Mouse (Mus musculus): ENCODE measurements around the gene Hcrt. TPM values are rescaled to one million over a fixed set of nuclear protein-coding genes. Genes with fewer than 3 reads are reported as not detected.

The Hcrt gene
- polyA plus RNA-seq, 1 experiment: not detected

DNA sequence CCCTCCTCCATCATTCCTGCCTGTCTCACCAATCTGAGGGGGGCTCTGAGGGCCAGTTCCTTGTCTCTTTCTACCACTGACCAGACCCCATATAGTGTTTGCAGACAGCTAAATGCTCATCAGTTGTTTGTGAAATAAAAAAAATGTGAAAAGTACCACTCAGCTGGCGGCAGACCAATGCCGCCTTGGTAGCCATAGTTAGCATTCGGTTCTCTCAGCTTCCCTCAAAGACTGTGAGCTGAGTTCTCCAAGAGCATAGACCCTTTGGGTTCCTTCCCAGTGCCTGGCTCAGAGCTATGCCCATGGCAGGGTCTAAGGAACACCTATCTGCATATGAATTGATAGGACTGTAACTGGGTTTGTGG, 8.1 kb downstream of the Hcrt start:
- H3K4me3 ChIP-seq (ENCODE audit: insufficient read depth, low read depth, low read length): no peak overlapping the region
- H3K27ac ChIP-seq (replicated peaks; ENCODE audit: low read depth, low read length): no peak overlapping the region
- no peaks in the 10 kb centered on the region for H3K4me1 ChIP-seq (ENCODE audit: control insufficient read depth, insufficient read depth, insufficient read length, low read length)

DNA sequence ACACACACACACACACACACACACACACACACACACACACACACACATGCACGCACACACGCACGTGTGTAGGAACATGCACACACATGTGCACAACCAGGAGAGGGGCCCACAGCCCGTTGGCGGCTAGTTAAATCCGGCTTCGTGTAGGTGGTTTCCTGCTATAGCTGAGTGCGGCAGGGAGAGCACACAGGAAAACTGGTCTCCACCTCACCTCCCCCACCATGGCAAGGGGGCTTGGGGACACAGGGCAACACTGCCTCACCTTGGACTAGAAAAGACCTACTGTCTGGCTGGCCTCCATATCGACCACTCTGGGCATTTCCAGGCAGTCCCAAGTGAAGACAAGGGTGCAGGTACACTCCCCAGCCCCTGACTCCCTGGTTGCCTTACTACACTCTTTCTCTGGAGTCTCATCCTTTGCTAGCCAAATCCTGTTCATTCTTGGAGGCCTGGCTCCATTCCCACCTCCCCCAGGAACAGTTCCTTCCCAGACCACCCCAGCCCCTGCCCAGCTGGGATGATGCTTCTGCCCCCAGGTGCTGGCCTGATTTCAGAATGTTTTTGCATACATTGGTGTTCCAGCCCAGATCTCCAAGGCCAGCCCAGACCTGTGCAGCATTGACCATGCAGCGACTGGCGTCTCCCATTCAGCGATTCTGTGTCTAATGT, 8.6 kb downstream of the Hcrt start:
- Histone ChIP-seq H3K4me3 (ENCODE audit: insufficient read depth, low read depth, low read length) (no peak overlapping the region), H3K27ac (replicated peaks; ENCODE audit: low read depth, low read length) (no peak overlapping the region), H3K4me1 (ENCODE audit: control insufficient read depth, insufficient read depth, insufficient read length, low read length) (no peaks in the 10 kb centered on the region)

- no peak overlapping the region for H3K27ac ChIP-seq (replicated peaks; ENCODE audit: low read depth, low read length)
- H3K4me1 ChIP-seq (ENCODE audit: control insufficient read depth, insufficient read depth, insufficient read length, low read length): no peaks in the 10 kb centered on the region
- H3K4me3 ChIP-seq (ENCODE audit: insufficient read depth, low read depth, low read length): no peak overlapping the region
Measured at GRCm38 (mm10) chr11:100752294-100752693, 10.4 kb downstream of the Hcrt start.

- H3K4me3 ChIP-seq (ENCODE audit: insufficient read depth, low read depth, low read length): no peak overlapping the region
- H3K27ac ChIP-seq (replicated peaks; ENCODE audit: low read depth, low read length): no peak overlapping the region
- H3K4me1 ChIP-seq (ENCODE audit: control insufficient read depth, insufficient read depth, insufficient read length, low read length): no peaks in the 10 kb centered on the region
Measured at GRCm38 (mm10) chr11:100750127-100750526, 12.6 kb downstream of the Hcrt start.

DNA sequence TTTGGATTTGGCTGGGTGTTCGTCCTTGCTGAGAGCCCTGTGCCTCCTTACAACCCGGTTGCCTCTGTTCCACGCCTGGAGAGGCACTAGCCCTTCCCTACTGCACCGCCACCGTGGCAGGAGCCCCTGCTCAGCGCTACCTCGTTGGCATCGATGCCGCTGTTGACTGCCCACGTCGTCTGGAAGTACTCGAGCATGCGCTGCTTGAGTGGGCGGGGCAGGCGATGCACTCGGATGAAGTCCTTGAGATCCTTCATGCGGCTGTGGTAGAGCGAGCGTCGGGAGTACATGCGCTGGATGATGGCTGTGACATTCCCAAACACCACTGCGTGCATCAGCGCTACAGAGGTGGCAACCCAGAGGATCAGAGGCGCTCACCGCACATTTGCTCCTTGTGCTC, 13.3 kb downstream of the Hcrt start:
- H3K4me3 ChIP-seq (ENCODE audit: insufficient read depth, low read depth, low read length): no peak overlapping the region
- H3K27ac ChIP-seq (replicated peaks; ENCODE audit: low read depth, low read length): no peak overlapping the region

DNA sequence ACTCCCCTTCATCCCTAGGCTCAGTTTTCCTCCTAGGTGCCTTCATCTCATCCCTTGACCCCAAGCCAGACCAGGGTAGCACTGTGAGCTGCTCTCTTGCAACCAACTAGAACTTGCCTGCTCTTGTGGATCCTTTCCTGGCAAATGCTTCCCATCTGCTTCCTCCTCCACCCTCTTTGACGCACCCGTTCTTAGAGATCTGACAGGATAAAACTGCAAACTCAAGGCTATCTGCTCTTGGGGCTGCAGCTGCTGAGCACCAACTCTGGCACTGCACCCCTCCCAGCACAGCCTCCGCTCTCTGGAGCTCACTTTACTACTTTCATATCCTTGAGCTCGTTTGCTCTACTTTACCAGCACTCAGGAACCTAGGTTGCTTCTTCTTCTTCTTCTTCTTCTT, 14.1 kb downstream of the Hcrt start:
- Histone ChIP-seq H3K4me3 (ENCODE audit: insufficient read depth, low read depth, low read length) (no peak overlapping the region), H3K27ac (replicated peaks; ENCODE audit: low read depth, low read length) (no peak overlapping the region), H3K4me1 (ENCODE audit: control insufficient read depth, insufficient read depth, insufficient read length, low read length) (no peaks in the 10 kb centered on the region)

More for the DNA sequence above, 13.3 kb downstream of the Hcrt start:
- no peaks in the 10 kb centered on the region for H3K4me1 ChIP-seq (ENCODE audit: control insufficient read depth, insufficient read depth, insufficient read length, low read length)

- H3K4me1 ChIP-seq (ENCODE audit: control insufficient read depth, insufficient read depth, insufficient read length, low read length): no peaks in the 10 kb centered on the region
- H3K27ac ChIP-seq (replicated peaks; ENCODE audit: low read depth, low read length): no peak overlapping the region
- no peak overlapping the region for H3K4me3 ChIP-seq (ENCODE audit: insufficient read depth, low read depth, low read length)
Measured at GRCm38 (mm10) chr11:100747114-100747513, 15.6 kb downstream of the Hcrt start.

- peaks cover 3% of the 10 kb centered on the region; the same call in 1 of the 2 replicates for H3K4me1 ChIP-seq (ENCODE audit: control insufficient read depth, insufficient read depth, insufficient read length, low read length)
- H3K27ac ChIP-seq (replicated peaks; ENCODE audit: low read depth, low read length): no peak overlapping the region
- H3K4me3 ChIP-seq (ENCODE audit: insufficient read depth, low read depth, low read length): no peak overlapping the region
Measured at GRCm38 (mm10) chr11:100746546-100746945, 16.2 kb downstream of the Hcrt start.

DNA sequence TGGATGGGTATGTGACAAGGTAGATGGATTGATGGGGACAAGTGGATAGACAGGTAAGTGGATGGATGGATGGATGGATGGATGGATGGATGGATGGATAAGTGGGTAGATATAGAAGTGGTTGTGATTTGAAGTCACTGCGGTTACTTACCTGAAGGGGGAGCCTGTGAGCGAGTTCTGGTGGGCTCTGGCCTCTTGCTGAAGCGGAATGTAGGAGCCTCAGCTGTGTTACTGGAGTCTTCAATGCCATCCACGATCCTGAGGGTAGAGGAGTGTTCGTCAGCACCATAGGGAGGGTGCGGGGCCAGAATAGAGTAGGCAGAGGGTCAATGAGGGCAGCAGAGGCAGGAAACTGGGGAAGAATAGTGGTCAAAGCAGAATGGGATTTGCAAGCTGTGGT, 17.6 kb downstream of the Hcrt start:
- Histone ChIP-seq H3K27ac (replicated peaks; ENCODE audit: low read depth, low read length) (no peak overlapping the region), H3K4me3 (ENCODE audit: insufficient read depth, low read depth, low read length) (no peak overlapping the region), H3K4me1 (ENCODE audit: control insufficient read depth, insufficient read depth, insufficient read length, low read length) (peaks cover 7% of the 10 kb centered on the region; the same call in 1 of the 2 replicates)

DNA sequence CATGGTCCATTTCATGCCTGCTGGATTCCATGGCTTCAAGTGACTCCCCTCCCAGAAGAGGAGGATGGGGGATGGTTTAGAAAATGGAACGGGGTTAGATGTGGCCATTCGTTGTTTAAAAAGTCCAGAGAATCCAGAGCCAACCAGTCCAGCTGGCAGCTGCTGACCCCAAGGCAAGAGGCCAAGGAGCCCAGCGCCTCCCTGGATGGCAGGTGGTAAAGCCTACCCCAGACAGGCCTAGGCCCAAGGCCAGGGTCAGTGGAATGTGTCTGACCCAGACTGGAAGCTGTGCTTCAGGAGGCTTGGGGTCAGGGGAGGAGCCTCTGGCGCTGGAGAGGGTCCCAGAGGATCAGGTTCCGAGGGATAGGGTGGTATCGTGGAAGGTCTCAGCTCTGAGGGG, 21.4 kb downstream of the Hcrt start:
- H3K4me3 ChIP-seq (ENCODE audit: insufficient read depth, low read depth, low read length): no peak overlapping the region
- no peak overlapping the region for H3K27ac ChIP-seq (replicated peaks; ENCODE audit: low read depth, low read length)
- H3K4me1 ChIP-seq (ENCODE audit: control insufficient read depth, insufficient read depth, insufficient read length, low read length): peaks cover 13% of the 10 kb centered on the region

DNA sequence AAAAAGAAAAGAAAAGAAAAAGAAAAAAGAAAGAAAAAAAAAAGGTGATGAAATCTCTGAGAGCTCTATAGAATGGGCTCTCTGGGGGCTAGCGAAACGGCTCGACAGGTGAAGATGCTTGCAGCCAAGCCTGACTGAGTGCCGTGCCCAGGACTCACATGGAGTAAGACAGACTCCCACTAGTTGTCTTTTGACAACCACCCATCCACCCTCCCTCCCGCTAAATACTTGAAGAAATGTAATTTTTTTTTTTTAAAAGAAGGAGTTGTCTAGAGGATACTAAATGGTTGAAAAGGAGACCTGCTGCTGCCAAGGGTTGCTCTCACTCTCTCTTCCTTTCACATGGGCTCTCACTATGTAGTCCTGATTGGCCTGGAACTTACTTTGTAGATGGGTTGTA, 24.0 kb downstream of the Hcrt start:
- Histone ChIP-seq H3K4me1 (ENCODE audit: control insufficient read depth, insufficient read depth, insufficient read length, low read length) (peaks cover 26% of the 10 kb centered on the region), H3K4me3 (ENCODE audit: insufficient read depth, low read depth, low read length) (no peak overlapping the region), H3K27ac (replicated peaks; ENCODE audit: low read depth, low read length) (no peak overlapping the region)

DNA sequence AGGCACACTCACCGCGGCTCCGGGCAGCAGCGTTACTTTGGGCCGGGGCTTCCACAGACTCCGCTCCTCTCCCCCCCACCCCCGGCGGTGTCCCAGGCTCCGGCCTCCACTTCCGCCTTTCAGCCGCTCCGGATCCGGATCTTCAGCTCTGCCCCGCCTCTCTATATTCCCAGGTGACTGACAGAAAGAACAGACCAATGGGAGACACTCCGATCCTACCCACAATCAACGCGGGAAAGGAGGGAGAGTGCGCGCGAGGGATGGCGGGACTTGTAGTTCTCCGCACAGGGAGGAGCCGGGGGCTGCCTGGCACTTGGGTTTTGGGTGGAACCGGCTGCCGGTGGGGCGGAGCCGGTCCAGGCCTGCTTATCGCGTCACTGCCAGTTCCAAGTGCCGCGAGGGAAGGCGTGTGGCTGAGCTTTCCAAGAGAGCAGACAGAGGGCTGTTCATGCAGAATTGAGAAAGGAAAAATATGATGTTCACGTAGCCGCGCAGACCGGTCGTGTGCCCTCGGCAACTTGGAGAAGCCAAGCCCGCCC, 24.6 kb downstream of the Hcrt start, which contains the start of gene Rab5c:
Rab5c (minus strand) TSS at position 150 of the 539 bp plus-strand sequence.
- H3K4me1 ChIP-seq (ENCODE audit: control insufficient read depth, insufficient read depth, insufficient read length, low read length): peaks cover 26% of the 10 kb centered on the region
- peak within 1 kb of the TSS; percentile 89 for H3K27ac ChIP-seq (replicated peaks; ENCODE audit: low read depth, low read length)
- H3K4me3 ChIP-seq (ENCODE audit: insufficient read depth, low read depth, low read length): peak within 1 kb of the TSS; percentile 82

- Histone ChIP-seq H3K27ac (replicated peaks; ENCODE audit: low read depth, low read length) (peak overlapping the region; percentile 89), H3K4me1 (ENCODE audit: control insufficient read depth, insufficient read depth, insufficient read length, low read length) (peaks cover 26% of the 10 kb centered on the region)
Measured at GRCm38 (mm10) chr11:100737105-100737733, 25.5 kb downstream of the Hcrt start.

GRCm38 (mm10) chr11:100736746-100737080, 26.0 kb downstream of the Hcrt start:
- Histone ChIP-seq H3K4me3 (ENCODE audit: insufficient read depth, low read depth, low read length) (peak overlapping the region; percentile 82), H3K27ac (replicated peaks; ENCODE audit: low read depth, low read length) (peak overlapping the region; percentile 3), H3K4me1 (ENCODE audit: control insufficient read depth, insufficient read depth, insufficient read length, low read length) (peaks cover 24% of the 10 kb centered on the region)

More at GRCm38 (mm10) chr11:100737105-100737733, 25.5 kb downstream of the Hcrt start:
- H3K4me3 ChIP-seq (ENCODE audit: insufficient read depth, low read depth, low read length): peak overlapping the region; percentile 82

- H3K27ac ChIP-seq (replicated peaks; ENCODE audit: low read depth, low read length): peak overlapping the region; percentile 57
- H3K4me3 ChIP-seq (ENCODE audit: insufficient read depth, low read depth, low read length): peak overlapping the region; percentile 82
- peaks cover 22% of the 10 kb centered on the region for H3K4me1 ChIP-seq (ENCODE audit: control insufficient read depth, insufficient read depth, insufficient read length, low read length)
Measured at GRCm38 (mm10) chr11:100735954-100736745, 26.6 kb downstream of the Hcrt start.

All from brown adipose tissue, adult 24 weeks (tissue).